Mouse (Mus musculus): ENCODE results near the gene Hcst. TPM values are rescaled to one million over a fixed set of nuclear protein-coding genes. Genes with fewer than 3 reads are reported as not detected.

Hcst gene
- polyA plus RNA-seq, 1 experiment from 2014 or later, result 0.95 TPM

GRCm38 (mm10) chr7:30421890-30422435 lies 2.3 kb upstream of the Hcst start:
- Histone ChIP-seq H3K4me3 (ENCODE audit: low read length) (peak overlapping the region; percentile 67), H3K9me3 (ENCODE audit: control insufficient read depth, low read length) (no peaks in the 10 kb centered on the region), H3K4me2 (ENCODE audit: low read length) (peak overlapping the region; percentile 99), H3K9ac (ENCODE audit: low read depth, low read length) (peak overlapping the region; percentile 77), H3K36me3 (ENCODE audit: control insufficient read depth, insufficient read depth, low read length) (peaks cover 8% of the 10 kb centered on the region; the same call in 1 of the 2 replicates), H3K4me1 (ENCODE audit: control insufficient read depth, insufficient read depth, low read depth, low read length) (peaks cover 11% of the 10 kb centered on the region), H3K27me3 (replicated peaks; ENCODE audit: control insufficient read depth, insufficient read depth, low read length) (no peaks in the 10 kb centered on the region), H3K27ac (ENCODE audit: low read depth, low read length) (peak overlapping the region; percentile 62)
- ATAC-seq, result peak; percentile 88
- WGBS, result under 1% methylated on average over 45 of the region's 45 CpGs

DNA sequence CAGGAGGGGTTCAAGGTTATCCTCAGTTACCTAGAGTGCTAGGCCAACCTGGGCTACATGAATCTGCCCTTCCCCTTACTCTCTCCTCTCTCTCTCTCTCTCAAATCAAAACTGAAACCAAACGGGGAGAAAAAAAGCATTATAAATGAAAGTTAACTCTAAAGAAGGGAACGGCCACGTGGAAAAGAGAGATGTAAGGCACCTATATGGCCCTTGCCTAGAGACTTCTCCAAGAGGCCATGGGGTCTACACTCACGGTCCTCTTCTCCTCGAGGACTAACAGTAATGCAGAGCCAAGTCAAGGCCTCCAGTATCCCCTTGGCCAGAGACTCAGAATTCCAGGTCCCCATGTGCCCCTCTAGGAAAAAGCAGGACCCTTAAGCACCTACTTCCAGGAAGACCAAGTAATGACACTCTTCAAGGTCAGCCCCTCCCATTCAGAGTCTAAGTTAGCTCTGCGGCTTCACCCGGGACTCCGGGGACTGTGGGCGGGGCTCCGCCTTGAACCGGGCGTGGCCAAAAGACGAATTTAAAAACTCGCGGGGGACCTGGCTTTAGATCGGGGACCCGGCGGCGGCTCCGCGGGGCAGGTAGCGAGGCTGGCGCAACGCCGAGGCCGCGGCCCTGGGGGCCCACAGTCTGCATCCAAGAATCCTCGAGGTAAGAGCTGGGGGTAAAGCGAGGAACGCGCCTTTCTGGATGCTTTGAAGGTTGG lies 1.7 kb upstream of the Hcst start, which contains the start of gene Nfkbid:
Gene Nfkbid, plus strand, starts transcription at position 558 of the 715 bp plus-strand sequence.
- Histone ChIP-seq H3K4me3 (ENCODE audit: low read length) (peak within 1 kb of the TSS; percentile 67), H3K27me3 (replicated peaks; ENCODE audit: control insufficient read depth, insufficient read depth, low read length) (no peaks in the 10 kb centered on the region), H3K27ac (ENCODE audit: low read depth, low read length) (peak within 1 kb of the TSS; percentile 62), H3K4me2 (ENCODE audit: low read length) (peak within 1 kb of the TSS; percentile 99), H3K9ac (ENCODE audit: low read depth, low read length) (peak within 1 kb of the TSS; percentile 77), H3K36me3 (ENCODE audit: control insufficient read depth, insufficient read depth, low read length) (peaks cover 6% of the 10 kb centered on the region; the same call in 1 of the 2 replicates), H3K9me3 (ENCODE audit: control insufficient read depth, low read length) (no peaks in the 10 kb centered on the region), H3K4me1 (ENCODE audit: control insufficient read depth, insufficient read depth, low read depth, low read length) (peaks cover 11% of the 10 kb centered on the region)
- 10% methylated on average over 31 of the region's 31 CpGs for WGBS
- 0 out of 2 replicates have a peak, but pooled peaks have one; percentile 13 for ATAC-seq

- H3K4me3 ChIP-seq (ENCODE audit: low read length), result no peak overlapping the region
- ATAC-seq, result no peak
- 93% methylated on average over 3 of the region's 3 CpGs for WGBS
Observed at GRCm38 (mm10) chr7:30420673-30421072, 1.0 kb upstream of the Hcst start.

GRCm38 (mm10) chr7:30417856-30418255 lies 1.8 kb downstream of the Hcst start:
- 75% methylated on average over 9 of the region's 9 CpGs for WGBS
- ATAC-seq, result no peak
- H3K9me3 ChIP-seq (ENCODE audit: control insufficient read depth, low read length), result no peaks in the 10 kb centered on the region

More at GRCm38 (mm10) chr7:30420673-30421072, 1.0 kb upstream of the Hcst start:
- no peaks in the 10 kb centered on the region for H3K9me3 ChIP-seq (ENCODE audit: control insufficient read depth, low read length)
- peaks cover 11% of the 10 kb centered on the region for H3K4me1 ChIP-seq (ENCODE audit: control insufficient read depth, insufficient read depth, low read depth, low read length)
- H3K4me2 ChIP-seq (ENCODE audit: low read length), result no peak overlapping the region
- peaks cover 1% of the 10 kb centered on the region; the same call in 1 of the 2 replicates for H3K36me3 ChIP-seq (ENCODE audit: control insufficient read depth, insufficient read depth, low read length)
- no peak overlapping the region for H3K9ac ChIP-seq (ENCODE audit: low read depth, low read length)
- no peaks in the 10 kb centered on the region for H3K27me3 ChIP-seq (replicated peaks; ENCODE audit: control insufficient read depth, insufficient read depth, low read length)
- no peak overlapping the region for H3K27ac ChIP-seq (ENCODE audit: low read depth, low read length)

GRCm38 (mm10) chr7:30413596-30413995 lies 6.1 kb downstream of the Hcst start, which contains the start of gene Tyrobp:
Tyrobp (plus strand) TSS chr7:30413760.
- Histone ChIP-seq H3K36me3 (ENCODE audit: control insufficient read depth, insufficient read depth, low read length) (no peaks in the 10 kb centered on the region), H3K4me1 (ENCODE audit: control insufficient read depth, insufficient read depth, low read depth, low read length) (no peaks in the 10 kb centered on the region), H3K27ac (ENCODE audit: low read depth, low read length) (no peak within 1 kb of the TSS), H3K9me3 (ENCODE audit: control insufficient read depth, low read length) (no peaks in the 10 kb centered on the region), H3K9ac (ENCODE audit: low read depth, low read length) (no peak within 1 kb of the TSS), H3K4me3 (ENCODE audit: low read length) (no peak within 1 kb of the TSS), H3K27me3 (replicated peaks; ENCODE audit: control insufficient read depth, insufficient read depth, low read length) (no peaks in the 10 kb centered on the region), H3K4me2 (ENCODE audit: low read length) (no peak within 1 kb of the TSS)
- WGBS, result 77% methylated on average over 5 of the region's 5 CpGs
- ATAC-seq, result no peak

More at GRCm38 (mm10) chr7:30417856-30418255, 1.8 kb downstream of the Hcst start:
- H3K36me3 ChIP-seq (ENCODE audit: control insufficient read depth, insufficient read depth, low read length), result no peaks in the 10 kb centered on the region
- H3K9ac ChIP-seq (ENCODE audit: low read depth, low read length), result no peak overlapping the region
- no peak overlapping the region for H3K27ac ChIP-seq (ENCODE audit: low read depth, low read length)
- H3K4me3 ChIP-seq (ENCODE audit: low read length), result no peak overlapping the region
- H3K4me1 ChIP-seq (ENCODE audit: control insufficient read depth, insufficient read depth, low read depth, low read length), result peaks cover 4% of the 10 kb centered on the region
- no peak overlapping the region for H3K4me2 ChIP-seq (ENCODE audit: low read length)
- H3K27me3 ChIP-seq (replicated peaks; ENCODE audit: control insufficient read depth, insufficient read depth, low read length), result no peaks in the 10 kb centered on the region

DNA sequence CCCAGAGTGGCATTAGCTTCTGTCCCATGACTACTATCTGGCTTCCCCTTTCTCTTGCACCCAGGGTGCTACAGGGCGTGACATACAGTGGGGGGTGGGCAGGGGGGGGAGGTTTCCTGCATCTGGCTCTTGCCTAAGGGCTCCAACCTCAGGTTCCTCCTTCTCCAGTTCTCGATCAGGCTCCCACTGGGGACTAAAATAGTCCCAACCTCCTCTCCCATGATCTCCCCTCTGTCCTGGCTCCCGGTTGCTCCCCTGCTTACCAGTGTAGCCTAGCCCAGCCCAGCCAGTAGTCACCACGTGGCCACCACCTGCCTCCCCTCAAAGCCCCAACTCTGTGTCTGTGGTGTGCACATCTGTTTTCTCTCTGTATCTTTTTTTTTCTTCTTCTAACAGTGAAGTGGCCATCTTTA lies 6.9 kb downstream of the Hcst start:
- no peak for ATAC-seq
- H3K27ac ChIP-seq (ENCODE audit: low read depth, low read length), result no peak overlapping the region
- H3K4me3 ChIP-seq (ENCODE audit: low read length), result no peak overlapping the region
- 60% methylated on average over 4 of the region's 4 CpGs for WGBS
- no peaks in the 10 kb centered on the region for H3K4me1 ChIP-seq (ENCODE audit: control insufficient read depth, insufficient read depth, low read depth, low read length)
- no peaks in the 10 kb centered on the region for H3K27me3 ChIP-seq (replicated peaks; ENCODE audit: control insufficient read depth, insufficient read depth, low read length)
- H3K9ac ChIP-seq (ENCODE audit: low read depth, low read length), result no peak overlapping the region
- H3K9me3 ChIP-seq (ENCODE audit: control insufficient read depth, low read length), result no peaks in the 10 kb centered on the region
- no peaks in the 10 kb centered on the region for H3K36me3 ChIP-seq (ENCODE audit: control insufficient read depth, insufficient read depth, low read length)
- no peak overlapping the region for H3K4me2 ChIP-seq (ENCODE audit: low read length)

DNA sequence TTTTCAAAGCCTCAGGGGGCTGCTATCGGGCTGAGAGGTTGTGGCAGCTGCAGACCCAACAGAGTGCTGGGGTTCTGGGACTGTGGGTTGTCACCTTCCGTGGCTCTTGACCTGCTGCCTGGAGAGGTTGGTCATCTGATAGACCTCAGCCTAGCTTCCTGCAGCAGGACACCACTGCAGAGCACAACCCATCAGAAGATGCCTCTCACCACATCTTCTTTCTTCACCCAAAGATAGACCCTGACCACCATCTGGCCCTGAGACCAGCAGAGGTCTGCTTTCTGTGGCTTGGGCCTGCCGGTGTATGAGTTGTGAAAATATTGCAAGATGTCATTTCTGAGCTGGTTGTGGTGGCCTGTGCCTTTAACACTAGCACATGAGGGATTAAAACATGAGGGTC lies 8.6 kb downstream of the Hcst start:
- H3K9me3 ChIP-seq (ENCODE audit: control insufficient read depth, low read length), result no peaks in the 10 kb centered on the region
- no peak for ATAC-seq
- no peak overlapping the region for H3K4me3 ChIP-seq (ENCODE audit: low read length)
- H3K36me3 ChIP-seq (ENCODE audit: control insufficient read depth, insufficient read depth, low read length), result no peaks in the 10 kb centered on the region
- no peaks in the 10 kb centered on the region for H3K4me1 ChIP-seq (ENCODE audit: control insufficient read depth, insufficient read depth, low read depth, low read length)
- H3K4me2 ChIP-seq (ENCODE audit: low read length), result no peak overlapping the region
- no peak overlapping the region for H3K9ac ChIP-seq (ENCODE audit: low read depth, low read length)
- no peak overlapping the region for H3K27ac ChIP-seq (ENCODE audit: low read depth, low read length)
- WGBS, result 82% methylated on average over 3 of the region's 3 CpGs
- H3K27me3 ChIP-seq (replicated peaks; ENCODE audit: control insufficient read depth, insufficient read depth, low read length), result no peaks in the 10 kb centered on the region

GRCm38 (mm10) chr7:30409789-30410188 lies 9.9 kb downstream of the Hcst start:
- no peaks in the 10 kb centered on the region for H3K36me3 ChIP-seq (ENCODE audit: control insufficient read depth, insufficient read depth, low read length)
- no peaks in the 10 kb centered on the region for H3K9me3 ChIP-seq (ENCODE audit: control insufficient read depth, low read length)
- WGBS, result 85% methylated on average over 2 of the region's 2 CpGs
- ATAC-seq, result no peak
- H3K27me3 ChIP-seq (replicated peaks; ENCODE audit: control insufficient read depth, insufficient read depth, low read length), result no peaks in the 10 kb centered on the region
- no peak overlapping the region for H3K9ac ChIP-seq (ENCODE audit: low read depth, low read length)
- H3K4me1 ChIP-seq (ENCODE audit: control insufficient read depth, insufficient read depth, low read depth, low read length), result no peaks in the 10 kb centered on the region
- no peak overlapping the region for H3K27ac ChIP-seq (ENCODE audit: low read depth, low read length)
- H3K4me2 ChIP-seq (ENCODE audit: low read length), result no peak overlapping the region
- H3K4me3 ChIP-seq (ENCODE audit: low read length), result no peak overlapping the region

- Histone ChIP-seq H3K9me3 (ENCODE audit: control insufficient read depth, low read length) (no peaks in the 10 kb centered on the region), H3K27ac (ENCODE audit: low read depth, low read length) (no peak overlapping the region), H3K4me3 (ENCODE audit: low read length) (no peak overlapping the region), H3K9ac (ENCODE audit: low read depth, low read length) (no peak overlapping the region), H3K27me3 (replicated peaks; ENCODE audit: control insufficient read depth, insufficient read depth, low read length) (no peaks in the 10 kb centered on the region), H3K4me2 (ENCODE audit: low read length) (no peak overlapping the region), H3K36me3 (ENCODE audit: control insufficient read depth, insufficient read depth, low read length) (no peaks in the 10 kb centered on the region), H3K4me1 (ENCODE audit: control insufficient read depth, insufficient read depth, low read depth, low read length) (no peaks in the 10 kb centered on the region)
- WGBS, result 79% methylated on average over 3 of the region's 3 CpGs
- no peak for ATAC-seq
Observed at GRCm38 (mm10) chr7:30408639-30409038, 11.0 kb downstream of the Hcst start.
